Mouse (Mus musculus) inflammation-experienced regulatory T-cells, adult 16 weeks (primary cell): Measurements from ENCODE around the gene Olfr463. TPM values are rescaled to one million over a fixed set of nuclear protein-coding genes. Genes with fewer than 3 reads are reported as not detected.

ENCODE experiments used
- polyA plus RNA-seq: library from polyadenylated mRNA; unstranded; fragments of 100-300 nt; shearing (Covaris generic); gene quantifications from one replicate; pipeline ENCODE4 v1.2.1, GENCODE M21; 2017

Gene Olfr463
- polyA plus RNA-seq, result not detected

GRCm38 (mm10) chr11:87897287-87897686 lies at the start of gene Olfr463:
Olfr463 (minus strand) TSS chr11:87897387.

GRCm38 (mm10) chr11:87920966-87921365 lies 23.8 kb upstream of the Olfr463 start, which contains the start of gene Olfr464:
Olfr464 (minus strand) TSS chr11:87920967.

GRCm38 (mm10) chr11:87892168-87892567 lies 5.0 kb downstream of the Olfr463 start, which contains the start of gene Olfr462:
Olfr462 (minus strand) TSS chr11:87892268.

GRCm38 (mm10) chr11:87875436-87875835 lies 21.8 kb downstream of the Olfr463 start, which contains the start of gene Epx:
Epx (minus strand) TSS chr11:87875536.

GRCm38 (mm10) chr11:87852690-87853596 lies 44.2 kb downstream of the Olfr463 start, which contains the start of gene Mks1:
Mks1 (plus strand) TSS chr11:87853215.

Other genes with a start within 250 kb of the Olfr463 start
- 75.7 TPM for gene Rnf43, start 234.7 kb downstream of the Olfr463 start, polyA plus RNA-seq
- gene Supt4a, start 159.8 kb downstream of the Olfr463 start, polyA plus RNA-seq, result 450 TPM
- 15.2 TPM for gene Tspoap1, start 136.8 kb downstream of the Olfr463 start, polyA plus RNA-seq
- gene Mpo, start 103.8 kb downstream of the Olfr463 start, polyA plus RNA-seq, result not detected
- gene Lpo, start 69.1 kb downstream of the Olfr463 start, polyA plus RNA-seq, result not detected
- gene Mks1, start 44.2 kb downstream of the Olfr463 start, polyA plus RNA-seq, result 19.8 TPM
- gene Epx, start 21.9 kb downstream of the Olfr463 start, polyA plus RNA-seq, result not detected
- gene Olfr462, start 5.1 kb downstream of the Olfr463 start, polyA plus RNA-seq, result not detected
- 0.29 TPM for gene Olfr464, start 23.6 kb upstream of the Olfr463 start, polyA plus RNA-seq
- 9.2 TPM for gene Dynll2, start 90.1 kb upstream of the Olfr463 start, polyA plus RNA-seq
- 103 TPM for gene Srsf1, start 150.0 kb upstream of the Olfr463 start, polyA plus RNA-seq
- 43.0 TPM for gene Vezf1, start 170.9 kb upstream of the Olfr463 start, polyA plus RNA-seq
- 8.0 TPM for gene Cuedc1, start 200.7 kb upstream of the Olfr463 start, polyA plus RNA-seq